Mouse (Mus musculus) frontal cortex, postnatal 36 days (tissue): Measurements from ENCODE around the gene Ankrd65.
"Not testable (repeated sequence)": the region's sequence is repeated elsewhere in the genome, so short reads cannot be mapped to it uniquely, and the experiment has no call there.

Experiments
- DNase-seq, 2 experiments: peaks; one replicate each; pipeline ENCODE4 v3.0.0; 2022; ENCODE audit warnings: low spot score in 2 of 2

Gene Ankrd65

GRCm38 (mm10) chr4:155774971-155775740 is 15.1 kb upstream of the Ankrd65 start:
- peak; percentile 43 to 55 for DNase-seq

GRCm38 (mm10) chr4:155775855-155776254 is 14.4 kb upstream of the Ankrd65 start:
- DNase-seq: no peak

- DNase-seq: peak; percentile 46 to 54
Measured at GRCm38 (mm10) chr4:155776704-155777335, 13.4 kb upstream of the Ankrd65 start.

GRCm38 (mm10) chr4:155777816-155778215 is 12.4 kb upstream of the Ankrd65 start:
- DNase-seq: no peak

- DNase-seq: no peak
Measured at GRCm38 (mm10) chr4:155779498-155779897, 10.7 kb upstream of the Ankrd65 start.

GRCm38 (mm10) chr4:155780895-155781294 is 9.3 kb upstream of the Ankrd65 start:
- DNase-seq: peak in 1 of 2 experiments; percentile 23

GRCm38 (mm10) chr4:155783486-155784080 is 6.7 kb upstream of the Ankrd65 start:
- DNase-seq: no peak

GRCm38 (mm10) chr4:155784081-155784701 is 6.0 kb upstream of the Ankrd65 start:
- DNase-seq: peak; percentile 77 to 79

GRCm38 (mm10) chr4:155785246-155785645 is 5.0 kb upstream of the Ankrd65 start:
- no peak for DNase-seq

- no peak for DNase-seq
Measured at GRCm38 (mm10) chr4:155785819-155786218, 4.4 kb upstream of the Ankrd65 start, which contains the start of gene Tmem88b. TSS of gene Tmem88b (minus strand) at chr4:155785874.

GRCm38 (mm10) chr4:155788300-155788699 is 1.9 kb upstream of the Ankrd65 start:
- DNase-seq: no peak

- not testable (repeated sequence) for DNase-seq
Measured at GRCm38 (mm10) chr4:155788833-155789232, 1.4 kb upstream of the Ankrd65 start.

- no peak for DNase-seq
Measured at GRCm38 (mm10) chr4:155790650-155791161, 467 bp downstream of the Ankrd65 start.

- no peak for DNase-seq
Measured at GRCm38 (mm10) chr4:155791240-155791933, 1.1 kb downstream of the Ankrd65 start.

- no peak for DNase-seq
Measured at GRCm38 (mm10) chr4:155793730-155794129, 3.5 kb downstream of the Ankrd65 start.

- no peak for DNase-seq
Measured at GRCm38 (mm10) chr4:155802075-155802474, 11.8 kb downstream of the Ankrd65 start.

- DNase-seq: no peak
Measured at GRCm38 (mm10) chr4:155802741-155803339, 12.6 kb downstream of the Ankrd65 start, which contains the start of gene Mrpl20. TSS of gene Mrpl20 (plus strand) at chr4:155802878.

GRCm38 (mm10) chr4:155803340-155804041 is 13.3 kb downstream of the Ankrd65 start:
- DNase-seq: peak; percentile 95

GRCm38 (mm10) chr4:155807841-155808240 is 17.6 kb downstream of the Ankrd65 start:
- no peak for DNase-seq
